Comparison of ENCODE assay signal across 26 mouse cellular contexts in the genomic region with DNA sequence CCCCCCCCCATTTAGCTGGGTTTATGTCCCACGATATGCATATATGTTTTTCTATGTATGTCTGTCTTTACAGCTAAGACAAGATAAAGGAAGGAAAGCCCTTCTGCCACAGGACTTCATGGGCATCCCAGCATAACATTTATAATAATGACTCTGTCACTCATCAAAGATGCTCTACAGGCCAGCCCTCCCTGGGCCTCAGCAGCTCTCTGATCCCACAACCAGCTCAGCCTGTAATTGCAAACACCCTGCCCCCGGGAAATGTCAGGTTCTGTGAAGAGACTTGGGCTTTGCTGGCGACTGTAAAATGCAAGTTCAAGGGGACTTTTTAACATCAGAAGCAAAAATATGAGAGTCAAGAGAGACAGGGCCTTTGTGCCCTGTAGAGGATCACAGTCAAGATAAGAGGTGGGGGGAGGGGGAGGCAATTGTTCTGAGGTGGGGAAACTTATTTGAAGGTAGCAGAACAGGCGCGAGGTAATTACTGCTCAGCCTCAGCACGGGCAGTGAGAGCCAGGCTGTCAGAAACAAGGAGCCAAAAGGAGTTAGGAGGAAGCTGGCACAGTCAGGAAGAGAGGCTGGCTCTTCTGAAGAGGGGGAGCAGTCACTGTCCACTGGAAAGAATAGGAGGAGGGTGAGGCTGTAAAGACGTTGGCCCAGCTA.
A peak's percentile ranks its signal among the peaks of the same experiment; 100 is the strongest.
DNase-seq lines count a peak whose midpoint lies in the region; ATAC-seq lines count a peak whose summit lies in the region.
"Had no signal": no experiment of that assay in that cellular context is flagged by ENCODE, and none has a peak within 500 bp of the region (broad histone marks: within the 10 kb centered on the region; RNA-seq: fewer than 3 reads in every experiment).

No protein-coding gene starts in this region.

- no peaks in the 10 kb centered on the region for H3K27me3 ChIP-seq in forebrain, embryonic 14.5 days (replicated peaks; ENCODE audit: control insufficient read depth, insufficient read depth, low read length)
- no peaks in the 10 kb centered on the region for H3K27me3 ChIP-seq in forebrain, embryonic 11.5 days (ENCODE audit: control insufficient read depth, insufficient read depth, low read length)
- no peaks in the 10 kb centered on the region for H3K27me3 ChIP-seq in kidney, embryonic 16.5 days (ENCODE audit: insufficient read depth, low read length)
- H3K27me3 ChIP-seq in embryonic facial prominence, embryonic 11.5 days (ENCODE audit: control insufficient read depth, insufficient read depth, low read length): no peaks in the 10 kb centered on the region
- H3K27me3 ChIP-seq in midbrain, embryonic 15.5 days (replicated peaks): no peaks in the 10 kb centered on the region
- H3K27me3 ChIP-seq: embryonic facial prominence, embryonic 13.5 days; hindbrain, embryonic 13.5 days; kidney, embryonic 15.5 days; liver, embryonic 12.5 days; megakaryocyte, embryonic 14.5 days had no signal

- peak; percentile 35 for DNase-seq in forebrain, embryonic 14.5 days (ENCODE audit: low spot score)
- DNase-seq in forebrain, embryonic 11.5 days (ENCODE audit: low spot score): no peak
- DNase-seq in kidney, adult 8-10 months: no peak
- peak; percentile 6 for DNase-seq in embryonic facial prominence, embryonic 11.5 days (ENCODE audit: low spot score)
- DNase-seq in lung, postnatal 14 days: no peak
- DNase-seq: adrenal gland, adult 8-10 months; B cell, adult 2 months; cerebellum, adult 8-10 months; heart, postnatal 4 days; kidney, adult 11 months; kidney, postnatal 36 days; layer of hippocampus, postnatal 36 days; left cerebral cortex, postnatal 4 days; liver, postnatal 0 days; lung, postnatal 4 days; thymus, postnatal 4 days had no signal

- no peak overlapping the region for H3K9ac ChIP-seq in forebrain, embryonic 14.5 days (ENCODE audit: low read length)
- no peak overlapping the region for H3K9ac ChIP-seq in forebrain, embryonic 11.5 days (ENCODE audit: low read length)
- 0 out of 2 replicates have a peak overlapping the region, but pooled peaks have one; percentile 0 for H3K9ac ChIP-seq in kidney, embryonic 16.5 days (replicated peaks; ENCODE audit: low read length)
- no peak overlapping the region for H3K9ac ChIP-seq in embryonic facial prominence, embryonic 11.5 days (replicated peaks; ENCODE audit: low read length)
- H3K9ac ChIP-seq in midbrain, embryonic 15.5 days: no peak overlapping the region
- H3K9ac ChIP-seq: embryonic facial prominence, embryonic 13.5 days; hindbrain, embryonic 13.5 days; kidney, embryonic 15.5 days; liver, embryonic 12.5 days; liver, postnatal 0 days had no signal

- 33% methylated on average over 7 of the region's 7 CpGs for WGBS in forebrain, embryonic 14.5 days
- 41% methylated on average over 7 of the region's 7 CpGs for WGBS in forebrain, embryonic 11.5 days
- WGBS in kidney, embryonic 16.5 days: 25% methylated on average over 7 of the region's 7 CpGs
- 30% methylated on average over 7 of the region's 7 CpGs for WGBS in embryonic facial prominence, embryonic 11.5 days
- WGBS in midbrain, embryonic 15.5 days: 26% methylated on average over 7 of the region's 7 CpGs

- H3K4me2 ChIP-seq in forebrain, embryonic 14.5 days (ENCODE audit: low read length): no peak overlapping the region
- no peak overlapping the region for H3K4me2 ChIP-seq in forebrain, embryonic 11.5 days (ENCODE audit: low read depth, low read length, severe bottlenecking)
- H3K4me2 ChIP-seq in kidney, embryonic 16.5 days (replicated peaks; ENCODE audit: low read depth, low read length): no peak overlapping the region
- no peak overlapping the region for H3K4me2 ChIP-seq in embryonic facial prominence, embryonic 11.5 days (ENCODE audit: low read depth, low read length)
- no peak overlapping the region for H3K4me2 ChIP-seq in midbrain, embryonic 15.5 days
- H3K4me2 ChIP-seq: embryonic facial prominence, embryonic 13.5 days; heart, embryonic 11.5 days; hindbrain, embryonic 13.5 days; kidney, embryonic 15.5 days; liver, embryonic 12.5 days had no signal

- no peaks in the 10 kb centered on the region for H3K9me3 ChIP-seq in forebrain, embryonic 14.5 days (replicated peaks; ENCODE audit: control insufficient read depth, low read length)
- no peaks in the 10 kb centered on the region for H3K9me3 ChIP-seq in forebrain, embryonic 11.5 days (ENCODE audit: control insufficient read depth, low read length)
- no peaks in the 10 kb centered on the region for H3K9me3 ChIP-seq in kidney, embryonic 16.5 days (ENCODE audit: low read length)
- H3K9me3 ChIP-seq in embryonic facial prominence, embryonic 11.5 days (replicated peaks; ENCODE audit: control insufficient read depth, low read length): no peaks in the 10 kb centered on the region
- H3K9me3 ChIP-seq in midbrain, embryonic 15.5 days: no peaks in the 10 kb centered on the region
- H3K9me3 ChIP-seq: embryonic facial prominence, embryonic 13.5 days; hindbrain, embryonic 13.5 days; kidney, embryonic 15.5 days; liver, embryonic 12.5 days had no signal

- H3K36me3 ChIP-seq in forebrain, embryonic 14.5 days (ENCODE audit: control insufficient read depth, insufficient read depth, low read length): no peaks in the 10 kb centered on the region
- no peaks in the 10 kb centered on the region for H3K36me3 ChIP-seq in forebrain, embryonic 11.5 days (ENCODE audit: control insufficient read depth, insufficient read depth, low read length)
- no peaks in the 10 kb centered on the region for H3K36me3 ChIP-seq in kidney, embryonic 16.5 days (ENCODE audit: insufficient read depth, low read length)
- H3K36me3 ChIP-seq in embryonic facial prominence, embryonic 11.5 days (replicated peaks; ENCODE audit: control insufficient read depth, insufficient read depth, low read depth, low read length): no peaks in the 10 kb centered on the region
- H3K36me3 ChIP-seq in midbrain, embryonic 15.5 days (replicated peaks): no peaks in the 10 kb centered on the region
- H3K36me3 ChIP-seq: embryonic facial prominence, embryonic 13.5 days; hindbrain, embryonic 13.5 days; kidney, embryonic 15.5 days; liver, embryonic 12.5 days had no signal

- no peaks in the 10 kb centered on the region for H3K4me1 ChIP-seq in forebrain, embryonic 14.5 days (ENCODE audit: control insufficient read depth, insufficient read depth, low read length)
- 0 out of 2 replicates have a peak, but pooled peaks cover 2% of the 10 kb centered on the region for H3K4me1 ChIP-seq in forebrain, embryonic 11.5 days (replicated peaks; ENCODE audit: control insufficient read depth, insufficient read depth, low read length)
- peaks cover 5% of the 10 kb centered on the region; the same call in 1 of the 2 replicates for H3K4me1 ChIP-seq in kidney, embryonic 16.5 days (ENCODE audit: insufficient read depth, low read length)
- no peaks in the 10 kb centered on the region for H3K4me1 ChIP-seq in embryonic facial prominence, embryonic 11.5 days (ENCODE audit: control insufficient read depth, insufficient read depth, low read length)
- peaks cover 7% of the 10 kb centered on the region; the same call in 1 of the 2 replicates for H3K4me1 ChIP-seq in midbrain, embryonic 15.5 days
- H3K4me1 ChIP-seq: embryonic facial prominence, embryonic 13.5 days; kidney, embryonic 15.5 days; liver, embryonic 12.5 days; megakaryocyte, embryonic 14.5 days had no signal

- ATAC-seq in forebrain, embryonic 14.5 days: 0 out of 2 replicates have a peak, but pooled peaks have one; percentile 23
- ATAC-seq in forebrain, embryonic 11.5 days (replicated peaks; ENCODE audit: low FRiP score): no peak
- no peak for ATAC-seq in kidney, embryonic 16.5 days (ENCODE audit: low FRiP score, low TSS enrichment)
- ATAC-seq in embryonic facial prominence, embryonic 11.5 days (replicated peaks; ENCODE audit: insufficient number of reproducible peaks, low FRiP score, low TSS enrichment, low read depth): no peak
- ATAC-seq in midbrain, embryonic 15.5 days (replicated peaks): 0 out of 2 replicates have a peak, but pooled peaks have one; percentile 58
- ATAC-seq: forebrain, embryonic 16.5 days; liver, embryonic 12.5 days; liver, postnatal 0 days had no signal

- no peak overlapping the region for H3K4me3 ChIP-seq in forebrain, embryonic 14.5 days (ENCODE audit: low read depth, low read length)
- H3K4me3 ChIP-seq in forebrain, embryonic 11.5 days (ENCODE audit: low read depth, low read length): no peak overlapping the region
- H3K4me3 ChIP-seq in kidney, embryonic 16.5 days (ENCODE audit: low read length): no peak overlapping the region
- H3K4me3 ChIP-seq in embryonic facial prominence, embryonic 11.5 days (ENCODE audit: low read depth, low read length): no peak overlapping the region
- no peak overlapping the region for H3K4me3 ChIP-seq in midbrain, embryonic 15.5 days
- H3K4me3 ChIP-seq: embryonic facial prominence, embryonic 13.5 days; hindbrain, embryonic 13.5 days; kidney, embryonic 15.5 days; layer of hippocampus, adult 2 months; liver, embryonic 12.5 days; megakaryocyte, embryonic 14.5 days had no signal

- no peak overlapping the region for H3K27ac ChIP-seq in forebrain, embryonic 14.5 days (ENCODE audit: low read depth, low read length)
- no peak overlapping the region for H3K27ac ChIP-seq in forebrain, embryonic 11.5 days (ENCODE audit: low read depth, low read length)
- H3K27ac ChIP-seq in kidney, embryonic 16.5 days (ENCODE audit: low read length): no peak overlapping the region
- H3K27ac ChIP-seq in embryonic facial prominence, embryonic 11.5 days (replicated peaks; ENCODE audit: low read depth, low read length): no peak overlapping the region
- H3K27ac ChIP-seq in midbrain, embryonic 15.5 days: no peak overlapping the region
- H3K27ac ChIP-seq: embryonic facial prominence, embryonic 13.5 days; hindbrain, embryonic 13.5 days; kidney, embryonic 15.5 days; layer of hippocampus, adult 2 months; liver, embryonic 12.5 days had no signal

Comparison
In these comparisons a context has a peak if more than half of its experiments do, and no peak if none do; other contexts are left out.
1. ATAC-seq: peak in forebrain, embryonic 14.5 days (single experiment) and midbrain, embryonic 15.5 days (single experiment); none in forebrain, embryonic 11.5 days (single experiment), kidney, embryonic 16.5 days (single experiment) and embryonic facial prominence, embryonic 11.5 days (single experiment).
2. DNase-seq: peak in forebrain, embryonic 14.5 days (single experiment) and embryonic facial prominence, embryonic 11.5 days (single experiment); none in forebrain, embryonic 11.5 days (single experiment), kidney, adult 8-10 months (0 of 2) and lung, postnatal 14 days (single experiment).